Mouse (Mus musculus) kidney, postnatal 0 days (tissue): ENCODE measurements around the gene Gm14862. TPM values are rescaled to one million over a fixed set of nuclear protein-coding genes. Genes with fewer than 3 reads are reported as not detected.
"Not testable (repeated sequence)": the region's sequence is repeated elsewhere in the genome, so short reads cannot be mapped to it uniquely, and the experiment has no call there.

Experiments
- ATAC-seq: fragments of 200-750 bp; cut with Nextera tagmentation; replicated peaks from 2 replicates; pipeline ENCODE4 v1.8.0; 2017; ENCODE audit warnings: low read depth, moderate number of reproducible peaks, moderate TSS enrichment, moderate library complexity; ENCODE audit not compliant: low FRiP score
- DNase-seq: peaks from one replicate; pipeline ENCODE4 v3.0.0-alpha.2; 2016; ENCODE audit warnings: low spot score
- H3K27ac ChIP-seq: fragments of 300-500 bp; sonication (generic); 2 replicates; pipeline ENCODE4 v1.5.1; 2014; ENCODE audit warnings: mild to moderate bottlenecking
- H3K27me3 ChIP-seq: fragments of 300-500 bp; sonication (generic); 2 replicates; pipeline ENCODE4 v1.6.1; 2014; ENCODE audit warnings: low read length, mixed read lengths; ENCODE audit not compliant: insufficient read depth
- H3K36me3 ChIP-seq: fragments of 300-500 bp; sonication (generic); 2 replicates; pipeline ENCODE4 v1.6.1; 2014; ENCODE audit warnings: low read length, mixed read lengths; ENCODE audit not compliant: insufficient read depth
- H3K4me1 ChIP-seq: fragments of 300-500 bp; sonication (generic); replicated peaks from 2 replicates; pipeline ENCODE4 v1.6.1; 2014; ENCODE audit warnings: antibody characterized with exemption, low read length, mixed read lengths; ENCODE audit not compliant: insufficient read depth
- H3K4me2 ChIP-seq: fragments of 300-500 bp; sonication (generic); 2 replicates; pipeline ENCODE4 v1.6.1; 2014; ENCODE audit warnings: mild to moderate bottlenecking, low read length, moderate library complexity, mixed read lengths
- H3K4me3 ChIP-seq: fragments of 300-500 bp; sonication (generic); replicated peaks from 2 replicates; pipeline ENCODE4 v1.5.1; 2014; ENCODE audit warnings: low read depth, low read length
- H3K9ac ChIP-seq: fragments of 300-500 bp; sonication (generic); 2 replicates; pipeline ENCODE4 v1.6.1; 2014; ENCODE audit warnings: low read depth, low read length
- H3K9me3 ChIP-seq: fragments of 300-500 bp; sonication (generic); replicated peaks from 2 replicates; pipeline ENCODE4 v1.6.1; 2016; ENCODE audit warnings: low read length, inconsistent platforms, mixed read lengths
- CTCF ChIP-seq: IDR thresholded peaks from 2 replicates; pipeline ENCODE4 v1.5.1; 2016; ENCODE audit warnings: antibody characterized with exemption, low read depth, mild to moderate bottlenecking, moderate library complexity
- WGBS: fragments of 180-500 bp; shearing (Covaris S2); extraction: QIAGEN DNeasy Blood & Tissue Kit; methylation state at CpG from one replicate; pipeline ENCODE4 v1.1.7; 2014; 5-methylcytosine and 5-hydroxymethylcytosine counted together
- polyA plus RNA-seq: library from polyadenylated mRNA; unstranded; fragments of >200 nt; fragmentation: Nextera tagmentation; extraction: Ambion mirVana; gene quantifications from 2 replicates; pipeline ENCODE4 v1.2.1, GENCODE M21; 2015

Gm14862 gene
- polyA plus RNA-seq: not detected in 2 replicates

- WGBS: 72% methylated on average over 5 of the region's 5 CpGs
- no peak for TF ChIP-seq CTCF
- H3K4me1 ChIP-seq: no peaks in the 10 kb centered on the region
- DNase-seq (no peak), ATAC-seq (no peak)
- no peaks in the 10 kb centered on the region for H3K36me3 ChIP-seq
- H3K9me3 ChIP-seq: no peaks in the 10 kb centered on the region
- no peak within 1 kb of the TSS for H3K4me2 ChIP-seq
- no peak within 1 kb of the TSS for H3K4me3 ChIP-seq
- H3K9ac ChIP-seq: no peak within 1 kb of the TSS
- H3K27ac ChIP-seq: no peak within 1 kb of the TSS
- no peaks in the 10 kb centered on the region for H3K27me3 ChIP-seq
Observed at GRCm38 (mm10) chrX:9256766-9257165, at the start of gene Gm14862. TSS of gene Gm14862 (minus strand) at chrX:9256899.

DNA sequence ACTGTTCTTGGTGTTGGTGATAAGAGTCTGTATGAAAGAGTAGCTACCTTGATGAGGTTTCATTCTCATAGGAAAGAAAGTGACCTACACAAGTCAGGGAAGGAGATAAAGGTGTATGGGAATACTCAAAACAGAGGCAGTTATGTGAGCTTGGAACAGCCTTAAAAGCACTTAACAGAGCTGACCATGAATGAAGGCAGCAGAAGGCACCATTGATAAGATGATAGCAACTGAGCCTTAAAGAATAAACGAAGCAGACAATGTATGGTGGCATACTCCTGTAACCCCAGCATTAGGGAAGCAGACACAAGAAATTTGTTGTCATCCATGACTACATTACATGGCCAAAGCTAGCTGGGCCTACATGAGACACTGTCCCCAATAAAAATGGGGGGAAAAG, 46.8 kb upstream of the Gm14862 start:
- Histone ChIP-seq H3K27ac (no peak overlapping the region), H3K4me2 (no peak overlapping the region), H3K9ac (no peak overlapping the region), H3K9me3 (no peaks in the 10 kb centered on the region), H3K4me3 (no peak overlapping the region), H3K27me3 (no peaks in the 10 kb centered on the region), H3K4me1 (no peaks in the 10 kb centered on the region), H3K36me3 (no peaks in the 10 kb centered on the region)
- ATAC-seq (no peak), DNase-seq (no peak)
- no peak for TF ChIP-seq CTCF
- WGBS: 69% methylated on average over 1 of the region's 1 CpGs

- Histone ChIP-seq H3K36me3 (no peaks in the 10 kb centered on the region), H3K4me2 (no peak overlapping the region), H3K9me3 (no peaks in the 10 kb centered on the region), H3K27me3 (no peaks in the 10 kb centered on the region), H3K9ac (no peak overlapping the region), H3K4me3 (no peak overlapping the region), H3K4me1 (no peaks in the 10 kb centered on the region), H3K27ac (no peak overlapping the region)
- ATAC-seq (no peak), DNase-seq (no peak)
- TF ChIP-seq CTCF: no peak
- 79% methylated on average over 5 of the region's 5 CpGs for WGBS
Observed at GRCm38 (mm10) chrX:9302791-9303190, 46.1 kb upstream of the Gm14862 start.

- no peaks in the 10 kb centered on the region for H3K27me3 ChIP-seq
- peak; percentile 21; the same call in 1 of the 2 replicates for TF ChIP-seq CTCF
- H3K4me2 ChIP-seq: no peak overlapping the region
- WGBS: 84% methylated on average over 5 of the region's 5 CpGs
- no peak overlapping the region for H3K4me3 ChIP-seq
- H3K9ac ChIP-seq: no peak overlapping the region
- H3K36me3 ChIP-seq: no peaks in the 10 kb centered on the region
- DNase-seq (no peak), ATAC-seq (no peak)
- no peak overlapping the region for H3K27ac ChIP-seq
- H3K9me3 ChIP-seq: no peaks in the 10 kb centered on the region
- no peaks in the 10 kb centered on the region for H3K4me1 ChIP-seq
Observed at GRCm38 (mm10) chrX:9298413-9298864, 41.7 kb upstream of the Gm14862 start.

- H3K27ac ChIP-seq, H3K4me3 ChIP-seq, H3K27me3 ChIP-seq, DNase-seq, H3K9me3 ChIP-seq, H3K4me2 ChIP-seq, H3K36me3 ChIP-seq, H3K4me1 ChIP-seq, H3K9ac ChIP-seq, ATAC-seq: not testable (repeated sequence)
- 84% methylated on average over 3 of the region's 4 CpGs for WGBS
Observed at GRCm38 (mm10) chrX:9293140-9293829, 36.6 kb upstream of the Gm14862 start.

DNA sequence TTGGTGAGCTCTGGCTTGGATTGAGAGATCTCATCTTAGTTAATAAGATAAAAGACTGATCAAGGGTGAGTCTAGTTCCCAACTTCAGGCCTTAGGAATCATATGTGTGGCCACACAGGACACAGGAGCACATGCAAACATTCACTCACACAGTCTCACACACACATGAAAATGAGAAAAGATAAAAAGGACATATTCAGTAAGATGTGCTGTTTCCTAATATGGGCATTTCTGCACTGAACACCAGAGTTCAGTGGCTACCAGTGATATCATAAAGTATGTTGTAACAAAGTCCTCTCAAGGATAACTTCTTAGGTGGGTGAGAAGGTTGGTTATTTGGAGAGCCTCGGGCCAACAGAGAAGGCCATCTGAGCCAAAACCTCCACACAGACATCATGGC, 26.8 kb upstream of the Gm14862 start, which contains the start of gene H2al1m:
TSS of gene H2al1m (plus strand) at position 301 of the 400 bp plus-strand sequence.
- DNase-seq, H3K27ac ChIP-seq, H3K9ac ChIP-seq, H3K36me3 ChIP-seq, ATAC-seq, H3K4me1 ChIP-seq, H3K4me3 ChIP-seq, H3K27me3 ChIP-seq, H3K9me3 ChIP-seq, H3K4me2 ChIP-seq: not testable (repeated sequence)
- WGBS: no CpG with 5 or more reads among the region's 1 CpGs

DNA sequence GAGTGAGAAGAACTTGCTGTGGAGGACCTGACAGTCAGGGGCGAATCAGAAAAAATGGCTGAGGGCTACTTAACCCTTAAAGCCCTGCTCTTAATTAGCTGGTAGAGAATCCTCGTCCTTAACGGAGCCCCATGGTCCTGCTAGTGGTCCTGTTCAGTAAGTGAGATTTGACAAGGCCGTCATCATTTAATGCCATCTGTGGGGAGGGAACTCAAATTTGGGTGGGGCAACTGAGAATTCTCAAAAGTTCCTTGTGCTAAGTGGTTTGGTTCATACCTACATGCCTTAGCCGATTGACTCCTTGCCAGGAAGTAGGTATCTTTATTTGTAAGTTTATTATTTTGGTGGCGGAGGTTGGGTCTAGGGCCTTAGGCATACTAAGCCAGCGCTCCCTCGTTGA, 17.6 kb upstream of the Gm14862 start:
- H3K27me3 ChIP-seq: no peaks in the 10 kb centered on the region
- H3K4me2 ChIP-seq: no peak overlapping the region
- TF ChIP-seq CTCF: no peak
- no peaks in the 10 kb centered on the region for H3K9me3 ChIP-seq
- no peaks in the 10 kb centered on the region for H3K4me1 ChIP-seq
- H3K9ac ChIP-seq: no peak overlapping the region
- no peaks in the 10 kb centered on the region for H3K36me3 ChIP-seq
- H3K27ac ChIP-seq: no peak overlapping the region
- 77% methylated on average over 8 of the region's 8 CpGs for WGBS
- no peak overlapping the region for H3K4me3 ChIP-seq
- DNase-seq (no peak), ATAC-seq (no peak)
